ENCODE assay signal across 8 mouse cellular contexts in genomic region chr6:72389471-72389940, GRCm38 (mm10). TPM values are rescaled to one million over a fixed set of nuclear protein-coding genes. Genes with fewer than 3 reads are reported as not detected.
DNase-seq lines count a peak whose midpoint lies in the region; ATAC-seq lines count a peak whose summit lies in the region.

No protein-coding gene starts in this region.

- intact Hi-C loops in left cerebral cortex, postnatal 14 days (cut with DNase I) = no loop called here

- H3K4me2 ChIP-seq in lung, embryonic 16.5 days (ENCODE audit: low read depth, low read length) = peak overlapping the region; percentile 77
- H3K4me2 ChIP-seq in embryonic facial prominence, embryonic 14.5 days (ENCODE audit: low read depth, low read length) = peak overlapping the region; percentile 74
- peak overlapping the region; percentile 52 for H3K4me2 ChIP-seq in midbrain, embryonic 14.5 days (ENCODE audit: low read length)

- no peaks in the 10 kb centered on the region for H3K27me3 ChIP-seq in lung, embryonic 16.5 days (ENCODE audit: control insufficient read depth, insufficient read depth, low read depth, low read length)
- no peaks in the 10 kb centered on the region for H3K27me3 ChIP-seq in embryonic facial prominence, embryonic 14.5 days (replicated peaks; ENCODE audit: control insufficient read depth, insufficient read depth, low read length)
- H3K27me3 ChIP-seq in midbrain, embryonic 14.5 days (ENCODE audit: control insufficient read depth, insufficient read depth, low read length) = peaks cover 16% of the 10 kb centered on the region; the same call in 1 of the 2 replicates

- peak overlapping the region; percentile 85 for H3K9ac ChIP-seq in lung, embryonic 16.5 days (ENCODE audit: low read length)
- peak overlapping the region; percentile 75 for H3K9ac ChIP-seq in embryonic facial prominence, embryonic 14.5 days (ENCODE audit: low read depth, low read length)
- peak overlapping the region; percentile 34; the same call in 1 of the 2 replicates for H3K9ac ChIP-seq in midbrain, embryonic 14.5 days (replicated peaks; ENCODE audit: low read length)

- H3K4me1 ChIP-seq in lung, embryonic 16.5 days (replicated peaks; ENCODE audit: control insufficient read depth, insufficient read depth, low read length) = peaks cover 24% of the 10 kb centered on the region
- H3K4me1 ChIP-seq in embryonic facial prominence, embryonic 14.5 days (ENCODE audit: control insufficient read depth, insufficient read depth, low read length) = peaks cover 14% of the 10 kb centered on the region; the same call in 1 of the 2 replicates
- H3K4me1 ChIP-seq in midbrain, embryonic 14.5 days (ENCODE audit: control insufficient read depth, insufficient read depth, low read length) = 0 out of 2 replicates have a peak, but pooled peaks cover 9% of the 10 kb centered on the region

- ATAC-seq in lung, embryonic 16.5 days (ENCODE audit: low read depth) = peak; percentile 40
- ATAC-seq in embryonic facial prominence, embryonic 14.5 days (ENCODE audit: low read depth) = peak; percentile 34; the same call in 1 of the 2 replicates
- ATAC-seq in midbrain, embryonic 14.5 days (ENCODE audit: low FRiP score, low TSS enrichment) = no peak

- peak; percentile 54 for DNase-seq in adrenal gland, postnatal 14 days
- DNase-seq in adrenal gland, adult 2 months = no peak
- DNase-seq in lung, postnatal 10 days = no peak
- DNase-seq in embryonic facial prominence, embryonic 14.5 days (ENCODE audit: low spot score) = no peak
- peak; percentile 60 for DNase-seq in kidney, postnatal 10 days
- no peak for DNase-seq in midbrain, embryonic 14.5 days
- DNase-seq in left cerebral cortex, postnatal 14 days (ENCODE audit: low spot score in 2 of 2) = no peak

- peak overlapping the region; percentile 65 for H3K4me3 ChIP-seq in lung, embryonic 16.5 days (ENCODE audit: low read length)
- H3K4me3 ChIP-seq in embryonic facial prominence, embryonic 14.5 days (ENCODE audit: low read depth, low read length) = peak overlapping the region; percentile 52
- H3K4me3 ChIP-seq in midbrain, embryonic 14.5 days (replicated peaks; ENCODE audit: low read depth, low read length) = peak overlapping the region; percentile 25; the same call in 1 of the 2 replicates

- H3K9me3 ChIP-seq in lung, embryonic 16.5 days (ENCODE audit: control insufficient read depth, low read length) = no peaks in the 10 kb centered on the region
- no peaks in the 10 kb centered on the region for H3K9me3 ChIP-seq in embryonic facial prominence, embryonic 14.5 days (ENCODE audit: control insufficient read depth, low read length)
- no peaks in the 10 kb centered on the region for H3K9me3 ChIP-seq in midbrain, embryonic 14.5 days (ENCODE audit: control insufficient read depth, low read length)

- peaks cover 10% of the 10 kb centered on the region for H3K36me3 ChIP-seq in lung, embryonic 16.5 days (ENCODE audit: control insufficient read depth, insufficient read depth, low read length)
- peaks cover 39% of the 10 kb centered on the region for H3K36me3 ChIP-seq in embryonic facial prominence, embryonic 14.5 days (ENCODE audit: control insufficient read depth, insufficient read depth, low read length)
- no peaks in the 10 kb centered on the region for H3K36me3 ChIP-seq in midbrain, embryonic 14.5 days (ENCODE audit: control insufficient read depth, insufficient read depth, low read length)

- 8% methylated on average over 13 of the region's 13 CpGs for WGBS in lung, embryonic 16.5 days
- WGBS in embryonic facial prominence, embryonic 14.5 days = 20% methylated on average over 13 of the region's 13 CpGs
- WGBS in midbrain, embryonic 14.5 days = 39% methylated on average over 13 of the region's 13 CpGs

- H3K27ac ChIP-seq in lung, embryonic 16.5 days (ENCODE audit: low read length) = peak overlapping the region; percentile 98
- peak overlapping the region; percentile 90 for H3K27ac ChIP-seq in embryonic facial prominence, embryonic 14.5 days (replicated peaks; ENCODE audit: low read depth, low read length)
- H3K27ac ChIP-seq in midbrain, embryonic 14.5 days (replicated peaks; ENCODE audit: low read depth, low read length) = no peak overlapping the region

RNA-seq across cellular contexts. Expression of gene Vamp8, which starts 1.0 kb away (rescaled TPM):
- 104 and 113 TPM in 2 replicates for total RNA-seq in adrenal gland, postnatal 14 days (2021)
- total RNA-seq in adrenal gland, adult 2 months (2021) = 100 to 1,000 TPM; 130 to 158 TPM
- polyA plus RNA-seq in adrenal gland, adult 2 months (2012; rRNA removed) = 71.8 and 106 TPM in 2 replicates
- polyA plus RNA-seq in lung, embryonic 16.5 days (2015; fragmentation: Nextera tagmentation; extraction: Ambion mirVana) = 217 and 246 TPM in 2 replicates
- polyA plus RNA-seq in embryonic facial prominence, embryonic 14.5 days (2014; fragmentation: Nextera tagmentation; extraction: Ambion mirVana) = 130 and 144 TPM in 2 replicates
- 7.2 and 16.9 TPM in 2 replicates for polyA plus RNA-seq in midbrain, embryonic 14.5 days (2014; fragmentation: Nextera tagmentation; extraction: Ambion mirVana)
- 10 to 100 TPM in 1 of 2 experiments, 1 to 10 TPM in 1; 9.6 to 11.0 TPM for total RNA-seq in left cerebral cortex, postnatal 14 days (2021)

RNA-seq across cellular contexts. Expression of gene Vamp5, which starts 9.2 kb away (rescaled TPM):
- total RNA-seq in adrenal gland, postnatal 14 days (2021) = 33.9 and 40.5 TPM in 2 replicates
- total RNA-seq in adrenal gland, adult 2 months (2021) = 10 to 100 TPM; 25.3 to 43.4 TPM
- polyA plus RNA-seq in adrenal gland, adult 2 months (2012; rRNA removed) = 16.4 and 17.4 TPM in 2 replicates
- 43.0 and 46.3 TPM in 2 replicates for polyA plus RNA-seq in lung, embryonic 16.5 days (2015; fragmentation: Nextera tagmentation; extraction: Ambion mirVana)
- polyA plus RNA-seq in embryonic facial prominence, embryonic 14.5 days (2014; fragmentation: Nextera tagmentation; extraction: Ambion mirVana) = 20.3 and 22.3 TPM in 2 replicates
- 3.2 and 15.2 TPM in 2 replicates for polyA plus RNA-seq in midbrain, embryonic 14.5 days (2014; fragmentation: Nextera tagmentation; extraction: Ambion mirVana)
- total RNA-seq in left cerebral cortex, postnatal 14 days (2021) = 1 to 10 TPM; 4.2 to 7.1 TPM

RNA-seq across cellular contexts. Expression of gene Rnf181, which starts 22.8 kb away (rescaled TPM):
- total RNA-seq in adrenal gland, postnatal 14 days (2021) = 204 and 217 TPM in 2 replicates
- total RNA-seq in adrenal gland, adult 2 months (2021) = 100 to 1,000 TPM; 283 to 489 TPM
- 224 and 444 TPM in 2 replicates for polyA plus RNA-seq in adrenal gland, adult 2 months (2012; rRNA removed)
- 149 and 152 TPM in 2 replicates for polyA plus RNA-seq in lung, embryonic 16.5 days (2015; fragmentation: Nextera tagmentation; extraction: Ambion mirVana)
- 79.9 and 81.1 TPM in 2 replicates for polyA plus RNA-seq in embryonic facial prominence, embryonic 14.5 days (2014; fragmentation: Nextera tagmentation; extraction: Ambion mirVana)
- polyA plus RNA-seq in midbrain, embryonic 14.5 days (2014; fragmentation: Nextera tagmentation; extraction: Ambion mirVana) = 116 and 122 TPM in 2 replicates
- total RNA-seq in left cerebral cortex, postnatal 14 days (2021) = 10 to 100 TPM; 70.4 to 73.7 TPM

RNA-seq across cellular contexts. Expression of gene Ggcx, which starts 24.6 kb away (rescaled TPM):
- 38.0 and 50.4 TPM in 2 replicates for total RNA-seq in adrenal gland, postnatal 14 days (2021)
- total RNA-seq in adrenal gland, adult 2 months (2021) = 10 to 100 TPM; 47.1 to 68.7 TPM
- polyA plus RNA-seq in adrenal gland, adult 2 months (2012; rRNA removed) = 30.2 and 34.5 TPM in 2 replicates
- polyA plus RNA-seq in lung, embryonic 16.5 days (2015; fragmentation: Nextera tagmentation; extraction: Ambion mirVana) = 38.7 and 42.6 TPM in 2 replicates
- 15.0 and 15.7 TPM in 2 replicates for polyA plus RNA-seq in embryonic facial prominence, embryonic 14.5 days (2014; fragmentation: Nextera tagmentation; extraction: Ambion mirVana)
- polyA plus RNA-seq in midbrain, embryonic 14.5 days (2014; fragmentation: Nextera tagmentation; extraction: Ambion mirVana) = 5.8 and 8.0 TPM in 2 replicates
- total RNA-seq in left cerebral cortex, postnatal 14 days (2021) = 10 to 100 TPM; 22.3 to 23.1 TPM

RNA-seq across cellular contexts. Expression of gene Tmem150a, which starts 34.3 kb away (rescaled TPM):
- 20.2 and 36.5 TPM in 2 replicates for total RNA-seq in adrenal gland, postnatal 14 days (2021)
- total RNA-seq in adrenal gland, adult 2 months (2021) = 10 to 100 TPM; 22.6 to 25.1 TPM
- 48.8 and 55.2 TPM in 2 replicates for polyA plus RNA-seq in adrenal gland, adult 2 months (2012; rRNA removed)
- 15.8 and 16.8 TPM in 2 replicates for polyA plus RNA-seq in lung, embryonic 16.5 days (2015; fragmentation: Nextera tagmentation; extraction: Ambion mirVana)
- polyA plus RNA-seq in embryonic facial prominence, embryonic 14.5 days (2014; fragmentation: Nextera tagmentation; extraction: Ambion mirVana) = 16.3 and 17.6 TPM in 2 replicates
- 9.8 and 17.1 TPM in 2 replicates for polyA plus RNA-seq in midbrain, embryonic 14.5 days (2014; fragmentation: Nextera tagmentation; extraction: Ambion mirVana)
- 10 to 100 TPM; 10.4 to 11.8 TPM for total RNA-seq in left cerebral cortex, postnatal 14 days (2021)

Comparison
In these comparisons a context has a peak if more than half of its experiments do, and no peak if none do; other contexts are left out.
1. DNase-seq: peak in adrenal gland, postnatal 14 days (single experiment) and kidney, postnatal 10 days (single experiment); none in adrenal gland, adult 2 months (single experiment), lung, postnatal 10 days (single experiment), embryonic facial prominence, embryonic 14.5 days (single experiment), midbrain, embryonic 14.5 days (single experiment) and left cerebral cortex, postnatal 14 days (0 of 2).
2. H3K9ac ChIP-seq: peak in every context shown above with its lines; median percentile 85 in lung, embryonic 16.5 days; 75 in embryonic facial prominence, embryonic 14.5 days; 34 in midbrain, embryonic 14.5 days.
3. Peak in every context shown above with its lines, with median percentiles within 50 percentile points of each other: H3K4me2 ChIP-seq and H3K4me3 ChIP-seq.